Mouse (Mus musculus) forebrain, embryonic 12.5 days (tissue): Measurements from ENCODE around the gene Nos1ap. TPM values are rescaled to one million over a fixed set of nuclear protein-coding genes. Genes with fewer than 3 reads are reported as not detected.

Experiments used
- ATAC-seq: fragments of 200-750 bp; cut with Nextera tagmentation; 2 replicates; pipeline ENCODE4 v1.8.0; 2017; ENCODE audit warnings: moderate TSS enrichment; ENCODE audit not compliant: low FRiP score
- H3K27ac ChIP-seq: fragments of 300-500 bp; sonication (generic); 2 replicates; pipeline ENCODE4 v1.5.1; 2016; ENCODE audit warnings: mild to moderate bottlenecking
- H3K27me3 ChIP-seq: fragments of 300-500 bp; sonication (generic); 2 replicates; pipeline ENCODE4 v1.6.1; 2016; ENCODE audit warnings: mild to moderate bottlenecking
- H3K36me3 ChIP-seq: fragments of 300-500 bp; sonication (generic); replicated peaks from 2 replicates; pipeline ENCODE4 v1.6.1; 2016; ENCODE audit warnings: mild to moderate bottlenecking
- H3K4me1 ChIP-seq: fragments of 300-500 bp; sonication (generic); 2 replicates; pipeline ENCODE4 v1.6.1; 2016
- H3K4me2 ChIP-seq: fragments of 300-500 bp; sonication (generic); 2 replicates; pipeline ENCODE4 v1.6.1; 2016; ENCODE audit warnings: mild to moderate bottlenecking, moderate library complexity
- H3K4me3 ChIP-seq: fragments of 300-500 bp; sonication (generic); replicated peaks from 2 replicates; pipeline ENCODE4 v1.5.1; 2016; ENCODE audit warnings: mild to moderate bottlenecking
- H3K9ac ChIP-seq: fragments of 300-500 bp; sonication (generic); 2 replicates; pipeline ENCODE4 v1.6.1; 2016; ENCODE audit warnings: mild to moderate bottlenecking
- H3K9me3 ChIP-seq: fragments of 300-500 bp; sonication (generic); 2 replicates; pipeline ENCODE4 v1.6.1; 2016
- whole genome bisulfite sequencing: fragments of 180-500 bp; shearing (Covaris S2); methylation state at CpG from one replicate; pipeline ENCODE4 v1.1.7; 2016; 5-methylcytosine and 5-hydroxymethylcytosine counted together
- polyA plus RNA-seq: library from polyadenylated mRNA; unstranded; fragments of >200 nt; fragmentation: Nextera tagmentation; extraction: Ambion mirVana; gene quantifications from 2 replicates; pipeline ENCODE4 v1.2.1, GENCODE M21; 2016

Gene Nos1ap
- polyA plus RNA-seq, 1 experiment from 2014 or later: 25.5 TPM

GRCm38 (mm10) chr1:170351080-170351479 is 238.6 kb downstream of the Nos1ap start:
- ATAC-seq: no peak
- no peaks in the 10 kb centered on the region for H3K9me3 ChIP-seq
- no peaks in the 10 kb centered on the region for H3K4me1 ChIP-seq
- H3K4me2 ChIP-seq: no peak overlapping the region
- no peaks in the 10 kb centered on the region for H3K36me3 ChIP-seq
- H3K4me3 ChIP-seq: no peak overlapping the region
- H3K27me3 ChIP-seq: no peaks in the 10 kb centered on the region
- H3K9ac ChIP-seq: no peak overlapping the region
- H3K27ac ChIP-seq: no peak overlapping the region

GRCm38 (mm10) chr1:170346266-170346665 is 243.4 kb downstream of the Nos1ap start:
- Histone ChIP-seq H3K36me3 (no peaks in the 10 kb centered on the region), H3K27me3 (no peaks in the 10 kb centered on the region), H3K9me3 (no peaks in the 10 kb centered on the region), H3K4me2 (no peak overlapping the region), H3K4me3 (no peak overlapping the region), H3K27ac (no peak overlapping the region), H3K4me1 (peaks cover 11% of the 10 kb centered on the region; the same call in 1 of the 2 replicates), H3K9ac (no peak overlapping the region)
- 74% methylated on average over 3 of the region's 3 CpGs for WGBS
- ATAC-seq: no peak

GRCm38 (mm10) chr1:170343906-170344305 is 245.8 kb downstream of the Nos1ap start:
- H3K9me3 ChIP-seq: no peaks in the 10 kb centered on the region
- no peak overlapping the region for H3K9ac ChIP-seq
- no peak for ATAC-seq
- no peak overlapping the region for H3K4me2 ChIP-seq
- H3K27ac ChIP-seq: no peak overlapping the region
- peaks cover 11% of the 10 kb centered on the region; the same call in 1 of the 2 replicates for H3K4me1 ChIP-seq
- no peak overlapping the region for H3K4me3 ChIP-seq
- no peaks in the 10 kb centered on the region for H3K36me3 ChIP-seq
- no peaks in the 10 kb centered on the region for H3K27me3 ChIP-seq
- WGBS: 98% methylated on average over 4 of the region's 4 CpGs

- no peaks in the 10 kb centered on the region for H3K36me3 ChIP-seq
- no peak overlapping the region for H3K4me3 ChIP-seq
- WGBS: 49% methylated on average over 8 of the region's 8 CpGs
- H3K4me1 ChIP-seq: peaks cover 11% of the 10 kb centered on the region; the same call in 1 of the 2 replicates
- H3K9ac ChIP-seq: no peak overlapping the region
- H3K27ac ChIP-seq: no peak overlapping the region
- ATAC-seq: no peak
- no peaks in the 10 kb centered on the region for H3K27me3 ChIP-seq
- H3K4me2 ChIP-seq: no peak overlapping the region
- no peaks in the 10 kb centered on the region for H3K9me3 ChIP-seq
These were observed 246.6 kb downstream of the Nos1ap start for GRCm38 (mm10) chr1:170343081-170343480.

GRCm38 (mm10) chr1:170339943-170340342 is 249.7 kb downstream of the Nos1ap start:
- Histone ChIP-seq H3K27me3 (no peaks in the 10 kb centered on the region), H3K4me1 (peaks cover 11% of the 10 kb centered on the region; the same call in 1 of the 2 replicates), H3K4me3 (no peak overlapping the region), H3K4me2 (no peak overlapping the region), H3K27ac (no peak overlapping the region), H3K9ac (no peak overlapping the region), H3K36me3 (no peaks in the 10 kb centered on the region), H3K9me3 (no peaks in the 10 kb centered on the region)
- 90% methylated on average over 3 of the region's 3 CpGs for WGBS
- ATAC-seq: no peak

GRCm38 (mm10) chr1:170332775-170333174 is 256.9 kb downstream of the Nos1ap start:
- ATAC-seq: no peak
- Histone ChIP-seq H3K27me3 (no peaks in the 10 kb centered on the region), H3K4me1 (no peaks in the 10 kb centered on the region; the same call in 1 of the 2 replicates), H3K4me3 (no peak overlapping the region), H3K9ac (no peak overlapping the region), H3K4me2 (no peak overlapping the region), H3K36me3 (no peaks in the 10 kb centered on the region; the same call in 1 of the 2 replicates), H3K27ac (no peak overlapping the region), H3K9me3 (no peaks in the 10 kb centered on the region)
- WGBS: 66% methylated on average over 4 of the region's 4 CpGs

- WGBS: 73% methylated on average over 6 of the region's 6 CpGs
- no peaks in the 10 kb centered on the region for H3K27me3 ChIP-seq
- H3K36me3 ChIP-seq: no peaks in the 10 kb centered on the region; the same call in 1 of the 2 replicates
- H3K27ac ChIP-seq: no peak overlapping the region
- no peaks in the 10 kb centered on the region; the same call in 1 of the 2 replicates for H3K4me1 ChIP-seq
- no peak for ATAC-seq
- no peak overlapping the region for H3K4me2 ChIP-seq
- H3K9me3 ChIP-seq: no peaks in the 10 kb centered on the region
- no peak overlapping the region for H3K9ac ChIP-seq
- H3K4me3 ChIP-seq: no peak overlapping the region
These were observed 257.7 kb downstream of the Nos1ap start for GRCm38 (mm10) chr1:170331926-170332325.

DNA sequence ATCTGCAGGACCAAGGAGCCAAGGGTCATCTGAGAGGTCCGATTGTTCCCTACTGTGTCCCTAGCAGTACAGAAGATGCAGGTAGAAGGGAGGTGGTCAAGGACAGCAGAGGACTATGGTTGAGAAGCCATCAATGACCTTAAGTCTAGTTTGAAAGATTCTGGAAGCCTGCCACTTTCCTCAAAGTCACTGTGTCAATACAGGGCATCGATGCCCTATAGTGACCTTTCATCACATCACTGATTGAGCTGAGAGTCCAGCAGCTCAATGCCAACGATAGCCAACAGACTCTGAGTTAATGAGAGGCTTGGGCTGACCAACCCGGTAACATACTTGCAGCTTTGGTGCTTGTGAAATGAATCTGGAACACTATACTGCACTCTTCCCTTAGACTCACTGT is 264.4 kb downstream of the Nos1ap start:
- 90% methylated on average over 4 of the region's 4 CpGs for WGBS
- no peak for ATAC-seq

DNA sequence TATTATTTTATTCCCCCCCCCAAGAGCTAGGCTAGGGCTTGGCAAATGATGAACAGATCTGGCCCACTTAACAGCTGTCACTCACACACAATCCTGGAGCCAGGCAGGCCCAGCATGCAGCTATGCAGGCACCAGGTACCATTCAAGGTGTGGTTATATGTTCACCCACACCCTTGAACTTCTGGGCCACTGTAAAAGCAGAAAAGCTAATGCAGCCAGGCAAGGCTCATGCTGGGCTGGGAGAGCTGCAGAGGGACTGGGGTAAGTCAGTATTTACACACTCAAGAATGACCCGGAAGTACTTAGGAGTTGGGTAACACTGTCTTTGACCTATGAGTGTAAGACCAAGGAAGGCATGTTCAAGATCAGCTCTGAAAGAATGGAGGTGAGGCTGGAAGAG is 265.3 kb downstream of the Nos1ap start:
- ATAC-seq: no peak
- Histone ChIP-seq H3K9me3 (no peaks in the 10 kb centered on the region), H3K4me1 (no peaks in the 10 kb centered on the region), H3K4me2 (no peak overlapping the region), H3K27me3 (no peaks in the 10 kb centered on the region), H3K27ac (no peak overlapping the region), H3K9ac (no peak overlapping the region), H3K36me3 (peaks cover 6% of the 10 kb centered on the region; the same call in 1 of the 2 replicates), H3K4me3 (no peak overlapping the region)
- WGBS: 83% methylated on average over 1 of the region's 1 CpGs

More for the DNA sequence above, 264.4 kb downstream of the Nos1ap start:
- H3K9ac ChIP-seq: no peak overlapping the region
- peaks cover 2% of the 10 kb centered on the region; the same call in 1 of the 2 replicates for H3K36me3 ChIP-seq
- H3K4me1 ChIP-seq: no peaks in the 10 kb centered on the region; the same call in 1 of the 2 replicates
- no peak overlapping the region for H3K4me3 ChIP-seq
- no peak overlapping the region for H3K4me2 ChIP-seq
- no peaks in the 10 kb centered on the region for H3K9me3 ChIP-seq
- H3K27ac ChIP-seq: no peak overlapping the region
- no peaks in the 10 kb centered on the region for H3K27me3 ChIP-seq

- H3K4me1 ChIP-seq: no peaks in the 10 kb centered on the region
- WGBS: 92% methylated on average over 10 of the region's 10 CpGs
- H3K27me3 ChIP-seq: no peaks in the 10 kb centered on the region
- ATAC-seq: no peak
- H3K36me3 ChIP-seq: peaks cover 15% of the 10 kb centered on the region
- no peak overlapping the region for H3K4me2 ChIP-seq
- no peak overlapping the region for H3K27ac ChIP-seq
- H3K9ac ChIP-seq: no peak overlapping the region
- no peaks in the 10 kb centered on the region for H3K9me3 ChIP-seq
- no peak overlapping the region for H3K4me3 ChIP-seq
These were observed 266.7 kb downstream of the Nos1ap start for GRCm38 (mm10) chr1:170323001-170323400.

- Histone ChIP-seq H3K4me2 (no peak overlapping the region), H3K9me3 (no peaks in the 10 kb centered on the region), H3K4me1 (no peaks in the 10 kb centered on the region), H3K4me3 (no peak overlapping the region), H3K27ac (no peak overlapping the region), H3K9ac (no peak overlapping the region), H3K27me3 (no peaks in the 10 kb centered on the region), H3K36me3 (peaks cover 19% of the 10 kb centered on the region)
- ATAC-seq: no peak
- 89% methylated on average over 2 of the region's 2 CpGs for WGBS
These were observed 267.6 kb downstream of the Nos1ap start for GRCm38 (mm10) chr1:170322046-170322445.

GRCm38 (mm10) chr1:170311431-170311830 is 278.2 kb downstream of the Nos1ap start:
- Histone ChIP-seq H3K4me3 (no peak overlapping the region), H3K4me1 (peaks cover 6% of the 10 kb centered on the region; the same call in 1 of the 2 replicates), H3K27ac (no peak overlapping the region), H3K27me3 (no peaks in the 10 kb centered on the region), H3K4me2 (no peak overlapping the region), H3K36me3 (no peaks in the 10 kb centered on the region), H3K9ac (no peak overlapping the region), H3K9me3 (no peaks in the 10 kb centered on the region)
- ATAC-seq: no peak
- 80% methylated on average over 6 of the region's 6 CpGs for WGBS

GRCm38 (mm10) chr1:170308503-170308902 is 281.2 kb downstream of the Nos1ap start, which contains the start of gene Spata46:
Spata46 (plus strand) TSS chr1:170308803.
- no peak within 1 kb of the TSS for H3K9ac ChIP-seq
- 0 out of 2 replicates have a peak, but pooled peaks cover 3% of the 10 kb centered on the region for H3K36me3 ChIP-seq
- peaks cover 6% of the 10 kb centered on the region; the same call in 1 of the 2 replicates for H3K4me1 ChIP-seq
- 92% methylated on average over 4 of the region's 4 CpGs for WGBS
- H3K27me3 ChIP-seq: no peaks in the 10 kb centered on the region
- H3K27ac ChIP-seq: no peak within 1 kb of the TSS
- no peak for ATAC-seq
- no peak within 1 kb of the TSS for H3K4me3 ChIP-seq
- no peaks in the 10 kb centered on the region for H3K9me3 ChIP-seq
- H3K4me2 ChIP-seq: no peak within 1 kb of the TSS
